Mouse (Mus musculus): ENCODE data around the gene Hcls1.

Gene Hcls1

GRCm38 (mm10) chr16:36934841-36935620 is at the start of gene Hcls1:
Gene Hcls1, plus strand, starts transcription at chr16:36934983.
- DNase-seq (ENCODE audit: low spot score in 2 of 2), result peak; percentile 50 to 75

GRCm38 (mm10) chr16:36885912-36886311 is 48.9 kb upstream of the Hcls1 start:
- DNase-seq (ENCODE audit: low spot score in 2 of 2), result no peak

- no peak for DNase-seq (ENCODE audit: low spot score in 2 of 2)
Observed at GRCm38 (mm10) chr16:36887546-36887945, 47.2 kb upstream of the Hcls1 start.

GRCm38 (mm10) chr16:36890559-36890958 is 44.2 kb upstream of the Hcls1 start:
- DNase-seq (ENCODE audit: low spot score in 2 of 2), result peak; percentile 37 to 65

- peak in 1 of 2 experiments; percentile 46 for DNase-seq (ENCODE audit: low spot score in 2 of 2)
Observed at GRCm38 (mm10) chr16:36891415-36891814, 43.4 kb upstream of the Hcls1 start.

GRCm38 (mm10) chr16:36893317-36893716 is 41.5 kb upstream of the Hcls1 start:
- no peak for DNase-seq (ENCODE audit: low spot score in 2 of 2)

GRCm38 (mm10) chr16:36896712-36897111 is 38.1 kb upstream of the Hcls1 start:
- no peak for DNase-seq (ENCODE audit: low spot score in 2 of 2)

- DNase-seq (ENCODE audit: low spot score in 2 of 2), result no peak
Observed at GRCm38 (mm10) chr16:36903156-36903555, 31.6 kb upstream of the Hcls1 start.

GRCm38 (mm10) chr16:36911909-36912308 is 22.9 kb upstream of the Hcls1 start:
- DNase-seq (ENCODE audit: low spot score in 2 of 2), result no peak

GRCm38 (mm10) chr16:36912311-36912710 is 22.5 kb upstream of the Hcls1 start:
- no peak for DNase-seq (ENCODE audit: low spot score in 2 of 2)

GRCm38 (mm10) chr16:36914195-36914594 is 20.6 kb upstream of the Hcls1 start:
- DNase-seq (ENCODE audit: low spot score in 2 of 2), result no peak

- DNase-seq (ENCODE audit: low spot score in 2 of 2), result no peak
Observed at GRCm38 (mm10) chr16:36918505-36918904, 16.3 kb upstream of the Hcls1 start.

- DNase-seq (ENCODE audit: low spot score in 2 of 2), result no peak
Observed at GRCm38 (mm10) chr16:36920410-36920809, 14.4 kb upstream of the Hcls1 start.

GRCm38 (mm10) chr16:36921067-36921613 is 13.6 kb upstream of the Hcls1 start:
- DNase-seq (ENCODE audit: low spot score in 2 of 2), result no peak

- DNase-seq (ENCODE audit: low spot score in 2 of 2), result no peak
Observed at GRCm38 (mm10) chr16:36921980-36922379, 12.8 kb upstream of the Hcls1 start.

GRCm38 (mm10) chr16:36924312-36924711 is 10.5 kb upstream of the Hcls1 start:
- no peak for DNase-seq (ENCODE audit: low spot score in 2 of 2)

GRCm38 (mm10) chr16:36925351-36925750 is 9.4 kb upstream of the Hcls1 start:
- no peak for DNase-seq (ENCODE audit: low spot score in 2 of 2)

- DNase-seq (ENCODE audit: low spot score in 2 of 2), result no peak
Observed at GRCm38 (mm10) chr16:36925797-36926196, 9.0 kb upstream of the Hcls1 start.

GRCm38 (mm10) chr16:36926514-36927447 is 8.0 kb upstream of the Hcls1 start:
- DNase-seq (ENCODE audit: low spot score in 2 of 2), result no peak

GRCm38 (mm10) chr16:36927495-36928105 is 7.2 kb upstream of the Hcls1 start:
- DNase-seq (ENCODE audit: low spot score in 2 of 2), result no peak

GRCm38 (mm10) chr16:36928106-36928500 is 6.7 kb upstream of the Hcls1 start:
- DNase-seq (ENCODE audit: low spot score in 2 of 2), result no peak

- DNase-seq (ENCODE audit: low spot score in 2 of 2), result no peak
Observed at GRCm38 (mm10) chr16:36929216-36929615, 5.6 kb upstream of the Hcls1 start.

Measured in spleen, postnatal 10 days (tissue).